Mouse (Mus musculus) bone marrow, adult 2 months (tissue): ENCODE measurements around the gene Pak7.

Source experiments
- CTCF ChIP-seq: fragments of 200-500 bp; IDR thresholded peaks from 2 replicates; pipeline ENCODE4 v1.5.1; 2011; ENCODE audit warnings: low read length, control low read depth; ENCODE audit not compliant: control insufficient read depth, insufficient read depth
- POLR2A ChIP-seq: fragments of 200-500 bp; IDR thresholded peaks from 2 replicates; pipeline ENCODE4 v1.6.1; 2011; ENCODE audit warnings: low read depth, mild to moderate bottlenecking, control low read depth, low read length, borderline replicate concordance; ENCODE audit not compliant: control insufficient read depth

- no peak for TF ChIP-seq POLR2A
- TF ChIP-seq CTCF: no peak
Measured at GRCm38 (mm10) chr2:136349671-136350275, 38.0 kb downstream of the Pak7 start.
